Mouse (Mus musculus) C2C12 (cell line): Measurements from ENCODE around the gene Med17.

ENCODE experiments used
- CEBPB ChIP-seq: IDR thresholded peaks from one replicate; pipeline ENCODE4 v1.6.1; 2011; ENCODE audit warnings: low read depth, mild to moderate bottlenecking, control low read depth, moderate library complexity
- CTCF ChIP-seq: IDR thresholded peaks from one replicate; pipeline ENCODE4 v1.5.1; 2011; ENCODE audit not compliant: control insufficient read depth, insufficient read depth, insufficient read length
- FOSL1 ChIP-seq: IDR thresholded peaks from one replicate; pipeline ENCODE4 v1.8.0; 2011; ENCODE audit warnings: mild to moderate bottlenecking, low read length; ENCODE audit not compliant: poor library complexity, insufficient read depth, severe bottlenecking
- MAX ChIP-seq: IDR thresholded peaks from one replicate; pipeline ENCODE4 v1.6.1; 2011; ENCODE audit warnings: mild to moderate bottlenecking, control low read depth
- MYOD1 ChIP-seq: IDR thresholded peaks from one replicate; pipeline ENCODE4 v1.6.1; 2011; ENCODE audit warnings: low read depth; ENCODE audit not compliant: control insufficient read depth, insufficient read length
- MYOG ChIP-seq: IDR thresholded peaks from one replicate; pipeline ENCODE4 v1.6.1; 2011; ENCODE audit not compliant: control insufficient read depth, insufficient read length; ENCODE audit errors: extremely low read depth
- USF1 ChIP-seq: IDR thresholded peaks from one replicate; pipeline ENCODE4 v1.6.1; 2011; ENCODE audit warnings: low read depth, mild to moderate bottlenecking, control low read depth, moderate library complexity

- TF ChIP-seq CTCF: no peak
- no peak for TF ChIP-seq MAX
- no peak for TF ChIP-seq MYOD1
- TF ChIP-seq CEBPB: no peak
- TF ChIP-seq USF1: no peak
- TF ChIP-seq MYOG: no peak
- TF ChIP-seq FOSL1: no peak
These were observed 754 bp upstream of the Med17 start for GRCm38 (mm10) chr9:15280491-15280879.
